Mouse (Mus musculus): ENCODE measurements around the gene Gm4952.

- no peak for TF ChIP-seq CTCF (IDR thresholded peaks at IDR 0.05; ENCODE audit: low read depth)
- no peak for TF ChIP-seq EP300 (IDR thresholded peaks at IDR 0.05; ENCODE audit: low read depth)
These were observed 25.8 kb upstream of the Gm4952 start for GRCm38 (mm10) chr19:12574012-12574407.

All from liver, embryonic 14.5 days (tissue).